Mouse (Mus musculus): ENCODE results near the gene Rabgap1l. TPM values are rescaled to one million over a fixed set of nuclear protein-coding genes. Genes with fewer than 3 reads are reported as not detected.

The Rabgap1l gene
- polyA plus RNA-seq, 1 experiment from 2014 or later, result 69.3 TPM

- ATAC-seq (replicated peaks; ENCODE audit: low FRiP score) (no peak), DNase-seq (ENCODE audit: low spot score) (no peak)
- no peak overlapping the region for H3K4me3 ChIP-seq (ENCODE audit: low read depth, low read length)
- no peaks in the 10 kb centered on the region for H3K27me3 ChIP-seq (replicated peaks; ENCODE audit: control insufficient read depth, insufficient read depth, low read length)
- no peak overlapping the region for H3K4me2 ChIP-seq
- no peaks in the 10 kb centered on the region for H3K4me1 ChIP-seq (replicated peaks; ENCODE audit: control insufficient read depth, insufficient read depth, low read length)
- no peaks in the 10 kb centered on the region for H3K9me3 ChIP-seq (ENCODE audit: control insufficient read depth, low read length)
- 75% methylated on average over 2 of the region's 2 CpGs for WGBS
- no peak overlapping the region for H3K27ac ChIP-seq (ENCODE audit: low read depth, low read length)
- H3K9ac ChIP-seq (ENCODE audit: low read depth, low read length), result no peak overlapping the region
- no peaks in the 10 kb centered on the region for H3K36me3 ChIP-seq (ENCODE audit: control insufficient read depth, insufficient read depth, low read length)
Observed at GRCm38 (mm10) chr1:160534571-160535335, 258.3 kb downstream of the Rabgap1l start.

GRCm38 (mm10) chr1:160533209-160533820, 259.7 kb downstream of the Rabgap1l start:
- H3K27me3 ChIP-seq (replicated peaks; ENCODE audit: control insufficient read depth, insufficient read depth, low read length), result no peaks in the 10 kb centered on the region
- DNase-seq (ENCODE audit: low spot score) (no peak), ATAC-seq (replicated peaks; ENCODE audit: low FRiP score) (no peak)
- H3K36me3 ChIP-seq (ENCODE audit: control insufficient read depth, insufficient read depth, low read length), result no peaks in the 10 kb centered on the region
- no peak overlapping the region for H3K27ac ChIP-seq (ENCODE audit: low read depth, low read length)
- no peak overlapping the region for H3K9ac ChIP-seq (ENCODE audit: low read depth, low read length)
- WGBS, result 62% methylated on average over 6 of the region's 6 CpGs
- no peak overlapping the region for H3K4me3 ChIP-seq (ENCODE audit: low read depth, low read length)
- no peak overlapping the region for H3K4me2 ChIP-seq
- no peaks in the 10 kb centered on the region for H3K4me1 ChIP-seq (replicated peaks; ENCODE audit: control insufficient read depth, insufficient read depth, low read length)
- H3K9me3 ChIP-seq (ENCODE audit: control insufficient read depth, low read length), result no peaks in the 10 kb centered on the region

- H3K4me2 ChIP-seq, result no peak overlapping the region
- ATAC-seq (replicated peaks; ENCODE audit: low FRiP score) (no peak), DNase-seq (ENCODE audit: low spot score) (no peak)
- no peaks in the 10 kb centered on the region for H3K9me3 ChIP-seq (ENCODE audit: control insufficient read depth, low read length)
- H3K4me3 ChIP-seq (ENCODE audit: low read depth, low read length), result no peak overlapping the region
- 67% methylated on average over 5 of the region's 5 CpGs for WGBS
- H3K27me3 ChIP-seq (replicated peaks; ENCODE audit: control insufficient read depth, insufficient read depth, low read length), result no peaks in the 10 kb centered on the region
- no peaks in the 10 kb centered on the region for H3K36me3 ChIP-seq (ENCODE audit: control insufficient read depth, insufficient read depth, low read length)
- no peak overlapping the region for H3K9ac ChIP-seq (ENCODE audit: low read depth, low read length)
- H3K27ac ChIP-seq (ENCODE audit: low read depth, low read length), result no peak overlapping the region
- H3K4me1 ChIP-seq (replicated peaks; ENCODE audit: control insufficient read depth, insufficient read depth, low read length), result no peaks in the 10 kb centered on the region
Observed at GRCm38 (mm10) chr1:160531402-160531801, 261.6 kb downstream of the Rabgap1l start.

GRCm38 (mm10) chr1:160521918-160522317, 271.1 kb downstream of the Rabgap1l start:
- 71% methylated on average over 3 of the region's 3 CpGs for WGBS

DNA sequence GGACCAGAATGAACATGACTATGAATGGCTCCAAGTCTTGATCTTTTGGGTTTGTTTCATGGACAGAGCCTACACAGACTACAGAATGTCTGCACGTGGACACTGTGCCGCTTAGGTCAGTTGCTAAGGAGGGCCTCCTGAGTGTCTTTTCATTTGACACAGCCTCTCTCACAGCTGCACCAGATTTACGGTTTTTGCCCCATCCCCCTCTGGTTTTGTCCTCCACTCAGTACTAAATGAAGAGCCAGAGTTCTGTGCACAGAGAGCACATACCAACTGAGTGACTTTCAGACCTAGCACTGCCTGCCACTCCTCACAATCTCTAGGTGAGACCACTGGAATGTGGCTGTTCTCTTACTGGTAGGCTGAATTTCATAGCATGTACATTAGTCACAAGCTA, 272.3 kb downstream of the Rabgap1l start:
- no peak for DNase-seq (ENCODE audit: low spot score)
- Histone ChIP-seq H3K4me3 (ENCODE audit: low read depth, low read length) (no peak overlapping the region), H3K27ac (ENCODE audit: low read depth, low read length) (no peak overlapping the region), H3K9me3 (ENCODE audit: control insufficient read depth, low read length) (no peaks in the 10 kb centered on the region), H3K36me3 (ENCODE audit: control insufficient read depth, insufficient read depth, low read length) (no peaks in the 10 kb centered on the region), H3K4me1 (replicated peaks; ENCODE audit: control insufficient read depth, insufficient read depth, low read length) (no peaks in the 10 kb centered on the region), H3K27me3 (replicated peaks; ENCODE audit: control insufficient read depth, insufficient read depth, low read length) (no peaks in the 10 kb centered on the region), H3K4me2 (no peak overlapping the region), H3K9ac (ENCODE audit: low read depth, low read length) (no peak overlapping the region)
- WGBS, result 75% methylated on average over 3 of the region's 3 CpGs
- no peak for ATAC-seq (replicated peaks; ENCODE audit: low FRiP score)

More at GRCm38 (mm10) chr1:160521918-160522317, 271.1 kb downstream of the Rabgap1l start:
- no peak overlapping the region for H3K27ac ChIP-seq (ENCODE audit: low read depth, low read length)
- ATAC-seq (replicated peaks; ENCODE audit: low FRiP score) (no peak), DNase-seq (ENCODE audit: low spot score) (no peak)
- no peaks in the 10 kb centered on the region for H3K9me3 ChIP-seq (ENCODE audit: control insufficient read depth, low read length)
- H3K4me3 ChIP-seq (ENCODE audit: low read depth, low read length), result no peak overlapping the region
- H3K9ac ChIP-seq (ENCODE audit: low read depth, low read length), result no peak overlapping the region
- H3K4me1 ChIP-seq (replicated peaks; ENCODE audit: control insufficient read depth, insufficient read depth, low read length), result no peaks in the 10 kb centered on the region
- H3K4me2 ChIP-seq, result no peak overlapping the region
- H3K36me3 ChIP-seq (ENCODE audit: control insufficient read depth, insufficient read depth, low read length), result no peaks in the 10 kb centered on the region
- H3K27me3 ChIP-seq (replicated peaks; ENCODE audit: control insufficient read depth, insufficient read depth, low read length), result no peaks in the 10 kb centered on the region

- WGBS, result 78% methylated on average over 1 of the region's 1 CpGs
- no peak for ATAC-seq (replicated peaks; ENCODE audit: low FRiP score)
Observed at GRCm38 (mm10) chr1:160519896-160520465, 273.0 kb downstream of the Rabgap1l start.

DNA sequence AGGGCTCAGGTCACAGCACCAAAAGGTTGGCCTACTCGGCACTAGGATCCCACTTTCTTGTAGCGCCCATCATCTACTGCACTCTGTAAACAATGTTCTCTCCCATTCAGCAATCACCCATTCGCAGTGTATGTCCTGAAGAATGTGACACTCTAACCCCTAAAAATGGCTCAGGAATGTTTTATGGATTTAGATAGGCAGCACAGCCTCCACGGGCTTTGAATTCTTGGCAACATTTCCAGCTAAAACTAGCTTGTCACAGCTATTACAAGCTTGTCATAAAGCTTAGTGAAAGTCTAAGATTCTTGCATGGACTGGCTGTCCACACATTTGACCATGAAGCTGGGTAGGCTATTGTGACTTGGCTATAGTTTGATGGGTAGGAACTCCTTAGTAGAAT, 274.5 kb downstream of the Rabgap1l start:
- Histone ChIP-seq H3K27me3 (replicated peaks; ENCODE audit: control insufficient read depth, insufficient read depth, low read length) (no peaks in the 10 kb centered on the region), H3K9me3 (ENCODE audit: control insufficient read depth, low read length) (no peaks in the 10 kb centered on the region), H3K9ac (ENCODE audit: low read depth, low read length) (no peak overlapping the region), H3K4me3 (ENCODE audit: low read depth, low read length) (no peak overlapping the region), H3K4me2 (no peak overlapping the region), H3K36me3 (ENCODE audit: control insufficient read depth, insufficient read depth, low read length) (no peaks in the 10 kb centered on the region), H3K27ac (ENCODE audit: low read depth, low read length) (no peak overlapping the region), H3K4me1 (replicated peaks; ENCODE audit: control insufficient read depth, insufficient read depth, low read length) (no peaks in the 10 kb centered on the region)
- WGBS, result 68% methylated on average over 4 of the region's 4 CpGs
- DNase-seq (ENCODE audit: low spot score) (no peak), ATAC-seq (replicated peaks; ENCODE audit: low FRiP score) (no peak)

More at GRCm38 (mm10) chr1:160519896-160520465, 273.0 kb downstream of the Rabgap1l start:
- Histone ChIP-seq H3K9ac (ENCODE audit: low read depth, low read length) (no peak overlapping the region), H3K27ac (ENCODE audit: low read depth, low read length) (no peak overlapping the region), H3K4me2 (no peak overlapping the region), H3K4me3 (ENCODE audit: low read depth, low read length) (no peak overlapping the region), H3K36me3 (ENCODE audit: control insufficient read depth, insufficient read depth, low read length) (no peaks in the 10 kb centered on the region), H3K9me3 (ENCODE audit: control insufficient read depth, low read length) (no peaks in the 10 kb centered on the region), H3K4me1 (replicated peaks; ENCODE audit: control insufficient read depth, insufficient read depth, low read length) (no peaks in the 10 kb centered on the region), H3K27me3 (replicated peaks; ENCODE audit: control insufficient read depth, insufficient read depth, low read length) (no peaks in the 10 kb centered on the region)
- DNase-seq (ENCODE audit: low spot score), result no peak

- H3K4me2 ChIP-seq, result no peak overlapping the region
- DNase-seq (ENCODE audit: low spot score), result no peak
- no peak overlapping the region for H3K27ac ChIP-seq (ENCODE audit: low read depth, low read length)
- no peaks in the 10 kb centered on the region for H3K27me3 ChIP-seq (replicated peaks; ENCODE audit: control insufficient read depth, insufficient read depth, low read length)
- no peaks in the 10 kb centered on the region for H3K9me3 ChIP-seq (ENCODE audit: control insufficient read depth, low read length)
- H3K4me3 ChIP-seq (ENCODE audit: low read depth, low read length), result no peak overlapping the region
- no peaks in the 10 kb centered on the region for H3K4me1 ChIP-seq (replicated peaks; ENCODE audit: control insufficient read depth, insufficient read depth, low read length)
- H3K36me3 ChIP-seq (ENCODE audit: control insufficient read depth, insufficient read depth, low read length), result no peaks in the 10 kb centered on the region
- no peak overlapping the region for H3K9ac ChIP-seq (ENCODE audit: low read depth, low read length)
- no peak for ATAC-seq (replicated peaks; ENCODE audit: low FRiP score)
Observed at GRCm38 (mm10) chr1:160507766-160508165, 285.2 kb downstream of the Rabgap1l start.

All from liver, embryonic 11.5 days (tissue).